Mouse (Mus musculus) A20 (cell line): ENCODE measurements around the gene Rrp9.

Source experiments
- DNase-seq: peaks from one replicate; pipeline ENCODE4 v3.0.0-alpha.2; 2011; ENCODE audit warnings: low read depth, low spot score

The Rrp9 gene

GRCm38 (mm10) chr9:106475663-106476001 is at the start of gene Rrp9:
Gene Rrp9 (plus strand): TSS chr9:106475963.
- DNase-seq = no peak

GRCm38 (mm10) chr9:106428719-106429220 is 47.0 kb upstream of the Rrp9 start:
- no peak for DNase-seq

DNA sequence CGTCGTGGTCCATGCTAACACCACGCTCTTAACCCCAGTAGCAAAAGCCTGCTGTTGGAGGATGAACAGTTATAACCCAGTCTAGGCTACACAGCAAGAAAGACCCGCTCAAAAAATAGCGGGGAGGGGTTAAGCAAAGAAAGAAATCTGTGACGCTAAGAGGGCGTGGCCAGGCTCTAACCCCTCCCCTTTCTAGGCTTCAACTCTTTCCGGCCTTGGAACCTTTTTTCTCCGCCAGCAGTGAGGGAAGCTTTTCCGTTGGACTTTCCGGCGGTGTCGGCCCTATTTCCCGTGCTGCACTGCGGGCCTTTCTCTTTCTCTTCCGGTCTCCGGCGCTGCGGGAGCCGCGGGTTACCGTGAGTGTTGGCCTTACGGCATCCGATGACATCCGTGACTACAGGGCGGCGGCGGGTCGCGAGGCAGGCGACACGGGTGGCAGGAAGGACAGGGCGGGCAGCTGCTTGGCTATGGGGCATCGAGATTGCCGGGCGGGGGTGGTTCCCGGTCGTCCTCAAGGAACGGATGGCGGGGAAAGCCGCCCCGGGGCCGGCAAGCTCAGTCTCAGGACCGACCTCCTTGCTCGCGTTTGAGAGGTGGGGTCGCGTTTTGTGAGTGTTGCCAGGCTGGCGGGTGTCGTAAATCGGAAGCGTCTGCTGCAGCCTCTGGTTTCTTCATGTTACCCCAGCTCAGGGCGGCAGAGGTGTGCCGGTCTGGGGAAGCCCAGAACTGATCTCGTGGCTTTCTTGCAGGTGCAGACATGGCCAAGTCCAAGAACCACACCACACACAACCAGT is 46.3 kb upstream of the Rrp9 start, which contains the start of gene Rpl29:
TSS of gene Rpl29 (plus strand) at position 234 of the 794 bp plus-strand sequence.
- peak; percentile 97 for DNase-seq

GRCm38 (mm10) chr9:106430015-106430264 is 45.8 kb upstream of the Rrp9 start:
- no peak for DNase-seq

GRCm38 (mm10) chr9:106433389-106433788 is 42.4 kb upstream of the Rrp9 start:
- no peak for DNase-seq

DNA sequence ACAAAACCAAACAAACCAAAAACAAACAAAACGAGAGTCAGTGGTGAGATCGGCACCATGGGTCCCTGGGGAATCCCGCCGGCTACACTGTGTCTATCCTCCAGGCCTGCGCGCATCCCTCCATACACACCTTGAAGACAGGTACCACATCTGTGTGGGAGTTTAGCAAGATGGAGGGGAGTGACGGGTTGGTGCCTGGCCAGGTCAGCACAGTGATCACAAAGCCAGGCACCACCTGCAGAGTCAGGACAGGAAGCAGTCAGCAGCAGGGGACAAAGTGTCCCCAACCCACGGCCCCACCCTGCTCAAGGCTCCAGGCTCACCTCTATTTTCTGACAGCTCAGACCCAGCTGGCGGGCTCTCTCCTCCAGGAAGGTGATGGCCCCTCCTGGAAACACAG is 39.2 kb upstream of the Rrp9 start:
- DNase-seq = no peak

DNA sequence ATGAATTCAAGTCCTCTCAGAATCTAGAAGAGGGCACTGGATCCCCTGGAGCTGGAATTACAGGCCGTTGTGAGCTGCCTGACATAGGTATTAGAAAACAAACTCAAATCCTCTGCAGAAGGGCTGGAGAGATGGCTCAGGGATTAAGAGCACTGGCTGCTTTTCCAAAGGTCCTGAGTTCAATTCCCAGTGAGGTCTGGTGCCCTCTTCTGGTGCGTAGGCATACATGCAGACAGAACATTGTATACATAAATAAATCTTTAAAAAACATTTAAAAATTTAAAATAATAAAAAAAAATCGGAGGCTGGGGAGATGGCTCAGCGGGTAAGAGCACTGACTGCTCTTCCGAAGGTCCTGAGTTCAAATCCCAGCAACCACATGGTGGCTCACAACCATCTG is 33.1 kb upstream of the Rrp9 start:
- DNase-seq = no peak

DNA sequence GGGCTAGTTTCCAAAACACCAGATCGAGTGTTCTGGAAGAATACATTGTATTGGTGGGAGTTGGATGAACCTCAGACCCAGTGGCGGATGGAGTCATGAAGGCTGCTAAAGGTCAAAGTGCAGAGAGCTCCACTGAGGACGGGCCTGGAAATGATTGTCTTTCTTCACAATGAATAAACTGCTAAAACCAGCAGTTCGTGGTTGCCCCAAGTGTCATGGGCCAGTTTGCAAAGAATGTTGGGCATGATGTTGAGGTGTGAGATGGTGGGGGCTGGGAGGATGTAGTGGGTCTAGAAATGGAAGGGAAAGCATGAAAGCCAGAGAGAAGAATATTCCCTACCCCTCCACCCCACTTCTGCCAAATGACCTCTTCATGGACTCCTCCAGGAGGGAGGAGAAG is 30.9 kb upstream of the Rrp9 start:
- DNase-seq = no peak

DNA sequence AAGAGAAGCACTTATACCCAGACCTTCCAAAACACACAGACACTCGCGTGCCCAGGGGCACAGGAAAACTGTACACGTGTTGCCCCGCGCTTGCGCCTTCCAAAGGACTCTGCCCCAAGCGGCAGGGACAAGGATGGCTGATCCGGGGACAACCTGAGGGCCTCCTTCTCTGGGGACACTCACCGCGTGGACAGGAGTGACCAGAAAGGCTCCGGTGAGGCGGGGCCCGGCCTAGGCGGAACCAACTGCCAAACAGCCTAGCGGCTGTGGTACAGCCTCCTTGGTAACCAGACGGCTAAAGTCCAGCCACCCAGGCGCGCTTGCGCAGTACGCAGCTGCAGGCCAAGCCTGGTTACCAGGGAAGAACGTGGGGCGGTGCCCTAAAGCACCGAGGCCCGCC is 28.4 kb upstream of the Rrp9 start, which contains the start of the genes Abhd14b and Abhd14a:
TSS of gene Abhd14b (plus strand) at position 112 of the 400 bp plus-strand sequence.
TSS of gene Abhd14a (minus strand) at position 331 of the 400 bp plus-strand sequence.
- peak; percentile 94 for DNase-seq

DNA sequence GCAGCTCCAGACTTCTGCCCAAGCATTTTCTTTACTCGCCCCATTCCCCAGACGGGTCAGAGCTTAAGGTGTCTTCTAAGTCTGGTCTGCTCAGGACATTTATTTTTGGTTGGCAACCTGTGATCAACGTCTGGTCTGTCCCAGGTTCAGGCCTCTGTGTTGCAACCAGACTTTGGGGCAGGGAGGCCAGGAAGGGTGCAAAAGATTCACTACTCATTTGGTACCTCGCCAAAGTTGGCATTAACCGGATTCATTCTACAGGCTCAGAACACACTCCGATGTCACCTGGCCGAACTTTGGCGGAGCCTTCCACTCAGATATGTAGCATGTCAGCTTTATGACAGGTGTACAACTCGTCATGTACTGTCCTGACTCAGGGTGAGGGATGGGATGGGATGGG is 27.8 kb upstream of the Rrp9 start:
- DNase-seq = no peak

- peak; percentile 65 for DNase-seq
Observed at GRCm38 (mm10) chr9:106448498-106449031, 27.2 kb upstream of the Rrp9 start.

GRCm38 (mm10) chr9:106449947-106450346 is 25.8 kb upstream of the Rrp9 start:
- no peak for DNase-seq

GRCm38 (mm10) chr9:106450661-106451060 is 25.1 kb upstream of the Rrp9 start:
- no peak for DNase-seq

DNA sequence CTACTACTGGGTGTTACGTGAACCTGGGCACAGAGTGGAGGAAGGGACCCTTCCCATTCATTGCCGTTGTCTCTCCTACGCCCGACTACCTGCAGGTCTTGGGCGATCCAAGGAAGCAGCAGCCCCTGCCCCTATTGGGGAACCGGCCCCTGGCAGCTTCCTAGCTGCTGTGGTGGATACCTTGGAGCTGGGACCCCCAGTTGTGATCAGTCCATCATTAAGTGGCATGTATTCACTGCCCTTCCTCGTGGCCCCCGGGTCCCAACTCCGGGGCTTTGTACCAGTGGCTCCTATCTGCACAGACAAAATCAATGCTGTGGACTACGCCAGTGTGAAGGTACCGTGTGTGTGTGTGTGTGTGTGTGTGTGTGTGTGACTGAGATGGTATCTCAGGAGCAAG is 24.5 kb upstream of the Rrp9 start:
- no peak for DNase-seq

DNA sequence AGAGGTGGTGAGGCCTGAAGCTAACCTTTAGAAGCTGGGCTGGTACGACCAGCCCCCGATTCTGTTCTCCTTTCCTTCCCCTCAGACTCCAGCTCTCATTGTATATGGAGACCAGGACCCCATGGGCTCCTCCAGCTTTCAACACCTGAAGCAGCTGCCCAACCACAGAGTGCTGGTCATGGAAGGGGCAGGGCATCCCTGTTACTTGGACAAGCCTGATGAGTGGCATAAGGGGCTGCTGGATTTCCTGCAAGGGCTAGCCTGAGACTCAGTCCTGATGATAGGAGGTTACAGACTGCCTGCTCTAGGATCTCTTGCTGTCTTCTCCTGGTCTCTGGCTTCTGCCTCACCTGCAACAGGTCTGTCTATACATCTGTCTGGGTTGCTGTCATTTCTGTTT is 23.9 kb upstream of the Rrp9 start:
- DNase-seq = no peak

GRCm38 (mm10) chr9:106452351-106452750 is 23.4 kb upstream of the Rrp9 start:
- DNase-seq = no peak

DNA sequence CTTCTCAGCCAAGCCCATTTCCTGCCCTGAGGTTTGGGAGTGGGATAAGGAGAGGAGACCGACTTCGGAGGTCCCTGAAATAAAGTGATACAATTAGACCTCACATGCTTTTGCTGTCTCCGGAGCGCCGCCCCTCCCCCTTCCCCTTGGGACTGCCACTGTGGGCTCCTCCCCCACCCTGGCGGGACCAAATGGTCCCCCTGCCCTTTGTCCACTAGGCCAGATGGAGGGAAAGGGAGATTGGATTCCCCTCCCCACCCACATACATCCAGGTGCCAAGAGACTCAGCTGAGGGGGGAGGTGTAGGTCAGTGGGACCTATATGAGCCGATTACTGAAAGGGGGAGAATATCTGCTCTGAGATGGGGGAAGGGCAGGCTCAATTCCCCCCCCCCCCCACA is 22.9 kb upstream of the Rrp9 start:
- DNase-seq = peak; percentile 67

GRCm38 (mm10) chr9:106453271-106454070 is 22.3 kb upstream of the Rrp9 start, which contains the start of gene Pcbp4:
Gene Pcbp4 (plus strand): TSS chr9:106453291.
- peak; percentile 81 for DNase-seq

- no peak for DNase-seq
Observed at GRCm38 (mm10) chr9:106454071-106454761, 21.5 kb upstream of the Rrp9 start.

GRCm38 (mm10) chr9:106454888-106455681 is 20.7 kb upstream of the Rrp9 start:
- DNase-seq = no peak
